Mouse (Mus musculus): Measurements from ENCODE around the gene Cldn24.

DNA sequence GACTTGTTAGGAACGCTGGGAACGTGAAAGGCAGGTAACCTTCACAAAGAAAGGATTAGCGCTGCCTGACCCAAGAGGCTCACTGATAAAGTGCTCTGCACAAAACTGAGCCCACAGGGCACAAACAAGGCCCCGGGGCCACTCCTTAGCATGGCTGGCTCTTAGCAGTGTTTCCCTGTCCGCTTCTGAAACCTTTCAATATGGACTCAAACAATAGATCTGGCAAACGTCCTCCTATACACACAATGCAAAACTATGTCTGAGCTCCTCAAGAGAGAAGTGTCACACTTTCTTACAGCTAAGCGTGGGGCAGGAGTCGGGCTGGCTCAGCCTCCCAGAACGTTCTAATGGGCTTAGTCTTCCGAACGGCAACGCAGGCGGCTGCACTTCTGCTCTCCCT, 2.2 kb downstream of the Cldn24 start, which contains the start of gene Cldn22:
- TF ChIP-seq CTCF (IDR thresholded peaks at IDR 0.05) = no peak
- no peak for TF ChIP-seq EP300 (IDR thresholded peaks at IDR 0.05)

Data from lung, postnatal 0 days (tissue).